In genomic region chr11:21870863-21871262, GRCm38 (mm10) we compare ENCODE assay signal across 19 mouse cellular contexts.
"Had no signal": no experiment of that assay in that cellular context is flagged by ENCODE, and none has a peak within 500 bp of the region (broad histone marks: within the 10 kb centered on the region; RNA-seq: fewer than 3 reads in every experiment).

No protein-coding gene starts in this region.

- H3K27ac ChIP-seq: kidney, postnatal 0 days; layer of hippocampus, adult 2 months; limb, embryonic 10.5 days; limb, embryonic 13.5 days; liver, embryonic 12.5 days; liver, embryonic 15.5 days; stomach, postnatal 0 days had no signal

- H3K27me3 ChIP-seq: limb, embryonic 13.5 days; liver, embryonic 12.5 days; liver, embryonic 15.5 days had no signal

- H3K4me1 ChIP-seq: limb, embryonic 13.5 days; liver, embryonic 12.5 days; liver, embryonic 15.5 days had no signal

- H3K9ac ChIP-seq: limb, embryonic 13.5 days; liver, embryonic 12.5 days; liver, embryonic 15.5 days had no signal

- H3K4me3 ChIP-seq: layer of hippocampus, adult 2 months; limb, embryonic 10.5 days; limb, embryonic 13.5 days; liver, embryonic 12.5 days; liver, embryonic 15.5 days had no signal

- DNase-seq: kidney, postnatal 25 days; layer of hippocampus, adult 9-11 months; liver; lung, adult 2 months; lung, postnatal 14 days; lung, postnatal 4 days; midbrain, embryonic 14.5 days; right cerebral cortex, adult 18-20 months; right cerebral cortex, postnatal 14 days; right cerebral cortex, postnatal 4 days; thymus, postnatal 25 days had no signal

- H3K9me3 ChIP-seq: limb, embryonic 10.5 days; limb, embryonic 13.5 days; liver, embryonic 12.5 days; liver, embryonic 15.5 days had no signal

- H3K36me3 ChIP-seq: limb, embryonic 10.5 days; limb, embryonic 13.5 days; liver, embryonic 12.5 days; liver, embryonic 15.5 days had no signal

- ATAC-seq: liver, embryonic 12.5 days had no signal

- H3K4me2 ChIP-seq: limb, embryonic 13.5 days; liver, embryonic 12.5 days; liver, embryonic 15.5 days; midbrain, embryonic 11.5 days had no signal
